Mouse (Mus musculus): ENCODE measurements around the gene Raet1e. TPM values are rescaled to one million over a fixed set of nuclear protein-coding genes. Genes with fewer than 3 reads are reported as not detected.
A peak's percentile ranks its signal among the peaks of the same experiment; 100 is the strongest.
"Not testable (repeated sequence)": the region's sequence is repeated elsewhere in the genome, so short reads cannot be mapped to it uniquely, and the experiment has no call there.

Gene Raet1e
- polyA plus RNA-seq, 1 experiment from 2014 or later: 9.0 TPM

DNA sequence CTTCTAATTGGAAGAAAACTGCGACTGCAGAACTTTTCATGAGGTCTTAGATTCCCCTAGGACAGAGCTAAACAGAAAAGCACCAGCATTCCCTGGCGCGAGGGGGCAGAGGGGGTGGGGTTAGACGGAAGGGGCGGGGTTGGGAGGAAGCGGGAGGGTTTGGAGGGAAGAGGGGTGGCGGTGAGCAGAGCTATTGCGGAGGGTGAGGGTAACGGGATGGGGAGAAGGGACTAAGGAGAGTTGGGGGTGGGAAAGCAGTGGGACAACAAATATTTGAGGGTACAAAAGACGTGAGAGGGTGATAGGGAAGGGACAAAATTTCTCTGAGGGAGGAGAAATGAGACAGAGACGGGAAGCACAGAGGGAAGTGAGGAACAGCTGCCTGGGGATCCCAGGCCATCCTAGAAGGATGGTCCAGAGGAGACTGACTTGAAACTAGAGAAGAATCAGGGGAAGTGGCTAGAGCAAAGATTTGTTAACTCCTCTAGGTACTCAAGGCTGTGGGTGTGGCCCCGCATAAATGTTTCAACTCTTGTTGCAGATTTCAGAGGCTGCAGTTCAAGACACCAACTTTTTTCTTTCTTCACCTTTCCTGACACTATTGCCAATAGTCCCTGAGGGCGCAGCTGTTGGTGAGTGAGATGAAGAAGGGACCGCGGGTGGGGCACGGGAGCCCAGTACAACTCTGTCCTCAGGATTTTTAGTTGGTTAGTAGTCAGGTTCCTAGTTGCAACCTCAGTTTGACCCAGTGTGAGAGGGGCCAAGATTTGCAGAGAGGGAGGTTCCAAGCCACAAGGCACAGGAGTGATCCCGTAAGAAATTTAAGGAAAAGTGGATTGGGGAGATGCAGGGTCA lies 15.2 kb downstream of the Raet1e start:
- H3K4me3 ChIP-seq (ENCODE audit: low read depth, low read length); H3K27me3 ChIP-seq (ENCODE audit: control insufficient read depth, insufficient read depth, low read length); H3K27ac ChIP-seq (ENCODE audit: low read depth, low read length); H3K36me3 ChIP-seq (ENCODE audit: control insufficient read depth, insufficient read depth, low read length); H3K9ac ChIP-seq (ENCODE audit: low read length); H3K4me2 ChIP-seq (ENCODE audit: low read depth, low read length, severe bottlenecking); H3K9me3 ChIP-seq (ENCODE audit: control insufficient read depth, low read length); H3K4me1 ChIP-seq (replicated peaks; ENCODE audit: control insufficient read depth, insufficient read depth, low read length): not testable (repeated sequence)
- DNase-seq (ENCODE audit: low spot score): peak; percentile 53
- ATAC-seq (replicated peaks; ENCODE audit: low FRiP score): peak; percentile 83
- 15% methylated on average over 11 of the region's 17 CpGs for WGBS

DNA sequence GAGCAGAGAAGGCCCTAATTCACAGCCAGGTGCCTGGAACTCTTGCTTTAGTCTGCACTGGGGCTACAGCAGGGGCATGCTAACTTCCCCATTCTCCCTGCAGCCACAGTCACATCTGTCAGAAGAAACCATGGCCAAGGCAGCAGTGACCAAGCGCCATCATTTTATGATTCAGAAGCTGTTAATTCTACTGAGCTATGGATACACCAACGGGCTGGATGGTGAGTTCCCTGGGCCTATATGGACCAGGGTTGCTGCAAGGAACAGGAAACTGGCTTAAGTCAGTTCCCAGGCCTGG lies 15.8 kb downstream of the Raet1e start:
- not testable (repeated sequence) for H3K4me3 ChIP-seq (ENCODE audit: low read depth, low read length); H3K4me2 ChIP-seq (ENCODE audit: low read depth, low read length, severe bottlenecking); H3K36me3 ChIP-seq (ENCODE audit: control insufficient read depth, insufficient read depth, low read length); H3K27me3 ChIP-seq (ENCODE audit: control insufficient read depth, insufficient read depth, low read length); H3K9me3 ChIP-seq (ENCODE audit: control insufficient read depth, low read length); H3K9ac ChIP-seq (ENCODE audit: low read length); DNase-seq (ENCODE audit: low spot score); H3K27ac ChIP-seq (ENCODE audit: low read depth, low read length); ATAC-seq (replicated peaks; ENCODE audit: low FRiP score); H3K4me1 ChIP-seq (replicated peaks; ENCODE audit: control insufficient read depth, insufficient read depth, low read length)
- 81% methylated on average over 1 of the region's 2 CpGs for WGBS

DNA sequence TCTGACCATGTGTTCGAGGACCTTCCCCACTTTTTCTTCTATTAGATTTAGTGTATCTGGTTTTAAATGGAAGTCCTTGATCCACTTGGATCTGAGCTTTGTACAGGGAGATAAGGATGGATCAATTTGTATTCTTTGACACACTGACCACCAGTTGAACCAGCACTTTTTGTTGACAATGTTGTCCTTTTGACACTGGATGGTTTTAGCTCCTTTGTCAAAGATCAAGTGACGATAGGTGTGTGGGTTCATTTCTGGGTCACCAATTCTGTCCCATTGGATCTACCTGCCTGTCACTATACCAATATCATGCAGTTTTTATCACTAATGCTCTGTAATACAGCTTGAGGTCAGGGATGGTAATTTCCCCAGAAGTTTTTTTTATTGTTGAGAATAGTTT lies 18.1 kb downstream of the Raet1e start:
- not testable (repeated sequence) for H3K36me3 ChIP-seq (ENCODE audit: control insufficient read depth, insufficient read depth, low read length); H3K27me3 ChIP-seq (ENCODE audit: control insufficient read depth, insufficient read depth, low read length); H3K27ac ChIP-seq (ENCODE audit: low read depth, low read length); ATAC-seq (replicated peaks; ENCODE audit: low FRiP score); H3K9me3 ChIP-seq (ENCODE audit: control insufficient read depth, low read length); H3K4me1 ChIP-seq (replicated peaks; ENCODE audit: control insufficient read depth, insufficient read depth, low read length); H3K9ac ChIP-seq (ENCODE audit: low read length); H3K4me3 ChIP-seq (ENCODE audit: low read depth, low read length); DNase-seq (ENCODE audit: low spot score); H3K4me2 ChIP-seq (ENCODE audit: low read depth, low read length, severe bottlenecking)
- 88% methylated on average over 2 of the region's 2 CpGs for WGBS

DNA sequence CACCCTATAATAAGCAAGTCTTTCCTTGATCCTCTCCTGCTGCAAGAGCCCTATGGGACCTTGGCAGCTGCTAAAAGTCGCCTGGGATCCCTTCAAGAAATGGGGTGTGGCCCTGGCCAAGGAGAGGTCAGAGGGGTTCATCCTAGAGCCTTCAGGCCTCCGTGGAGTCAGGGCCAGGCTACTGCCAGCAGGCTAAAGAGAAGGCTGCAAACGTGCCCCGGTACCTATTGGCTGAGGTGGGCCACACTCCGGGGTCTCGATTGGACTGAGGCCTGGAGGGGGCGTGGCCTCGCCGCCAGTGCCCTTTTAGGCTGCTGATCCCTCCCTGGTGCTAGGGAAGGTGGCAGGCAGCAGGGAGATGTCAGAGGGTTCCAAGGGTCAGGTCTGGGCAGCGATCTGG lies 32.7 kb downstream of the Raet1e start:
- peak; percentile 87 for ATAC-seq (replicated peaks; ENCODE audit: low FRiP score)
- not testable (repeated sequence) for H3K9ac ChIP-seq (ENCODE audit: low read length)

DNA sequence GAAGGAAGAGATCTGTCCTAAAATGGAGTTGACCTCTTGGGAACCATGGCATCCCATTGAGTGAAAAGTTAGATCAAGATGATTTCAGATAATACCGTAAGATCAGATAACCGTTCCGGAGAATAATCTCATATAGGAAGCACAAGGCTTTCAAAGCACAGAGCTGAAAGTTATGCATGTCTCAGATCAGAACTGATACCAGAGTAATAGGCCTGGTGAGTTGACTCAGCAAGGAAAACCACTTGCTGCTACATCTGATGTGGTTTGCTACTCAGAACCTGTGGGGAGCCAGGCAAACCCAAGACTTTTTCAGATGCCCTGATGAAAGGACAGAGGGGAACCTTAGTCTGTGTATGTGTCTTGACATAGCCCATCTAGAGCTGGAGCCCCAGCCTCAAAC lies 43.0 kb downstream of the Raet1e start:
- not testable (repeated sequence) for H3K9ac ChIP-seq (ENCODE audit: low read length); DNase-seq (ENCODE audit: low spot score); H3K27ac ChIP-seq (ENCODE audit: low read depth, low read length); ATAC-seq (replicated peaks; ENCODE audit: low FRiP score); H3K27me3 ChIP-seq (ENCODE audit: control insufficient read depth, insufficient read depth, low read length); H3K36me3 ChIP-seq (ENCODE audit: control insufficient read depth, insufficient read depth, low read length); H3K4me2 ChIP-seq (ENCODE audit: low read depth, low read length, severe bottlenecking); H3K9me3 ChIP-seq (ENCODE audit: control insufficient read depth, low read length); H3K4me3 ChIP-seq (ENCODE audit: low read depth, low read length); H3K4me1 ChIP-seq (replicated peaks; ENCODE audit: control insufficient read depth, insufficient read depth, low read length)
- no CpG with 5 or more reads among the region's 3 CpGs for WGBS

More for the DNA sequence above, 32.7 kb downstream of the Raet1e start:
- not testable (repeated sequence) for H3K27ac ChIP-seq (ENCODE audit: low read depth, low read length); H3K4me2 ChIP-seq (ENCODE audit: low read depth, low read length, severe bottlenecking); H3K36me3 ChIP-seq (ENCODE audit: control insufficient read depth, insufficient read depth, low read length); H3K9me3 ChIP-seq (ENCODE audit: control insufficient read depth, low read length); H3K27me3 ChIP-seq (ENCODE audit: control insufficient read depth, insufficient read depth, low read length); H3K4me1 ChIP-seq (replicated peaks; ENCODE audit: control insufficient read depth, insufficient read depth, low read length); H3K4me3 ChIP-seq (ENCODE audit: low read depth, low read length)
- 2% methylated on average over 6 of the region's 10 CpGs for WGBS
- peak; percentile 55 for DNase-seq (ENCODE audit: low spot score)

DNA sequence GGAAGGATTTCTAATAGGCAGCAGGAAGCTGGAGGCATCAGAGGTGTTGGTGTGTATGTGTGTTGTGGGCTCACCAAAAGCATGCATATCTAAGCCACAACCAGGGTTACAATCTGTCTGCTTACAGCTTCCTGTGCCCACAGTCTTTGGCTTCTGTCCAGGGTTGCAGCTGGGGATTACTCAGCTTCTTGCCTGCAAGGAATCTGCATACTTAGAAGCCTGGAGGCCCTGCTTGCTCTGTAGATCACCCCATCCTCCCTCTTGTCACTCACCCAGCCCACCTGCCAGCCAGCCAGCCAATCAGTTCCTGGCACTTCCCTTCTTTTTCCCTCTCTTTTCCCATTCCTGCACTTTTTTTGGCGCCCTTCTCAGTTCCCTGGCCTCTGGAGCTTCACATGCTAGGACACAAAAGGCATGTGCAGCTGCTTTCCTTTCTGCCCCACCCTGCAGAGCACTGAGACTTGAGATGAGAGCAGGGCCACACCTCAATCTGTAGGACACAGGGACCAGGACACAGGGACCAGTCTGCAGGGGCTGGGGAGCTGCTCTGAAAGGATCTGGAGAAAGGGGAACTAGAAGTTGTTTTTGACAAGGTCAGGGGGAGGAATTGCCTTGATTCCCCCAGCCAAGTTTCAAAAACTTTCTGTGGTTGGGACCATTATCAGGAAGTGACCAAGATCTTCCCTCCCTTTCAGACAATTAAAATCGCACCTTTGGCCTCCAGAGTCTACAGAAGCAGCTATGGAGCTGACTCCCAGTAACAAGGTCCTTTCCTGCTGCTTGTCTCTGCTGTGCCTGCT lies 44.6 kb downstream of the Raet1e start:
- H3K9ac ChIP-seq (ENCODE audit: low read length); H3K4me1 ChIP-seq (replicated peaks; ENCODE audit: control insufficient read depth, insufficient read depth, low read length); H3K27me3 ChIP-seq (ENCODE audit: control insufficient read depth, insufficient read depth, low read length); H3K27ac ChIP-seq (ENCODE audit: low read depth, low read length); ATAC-seq (replicated peaks; ENCODE audit: low FRiP score); DNase-seq (ENCODE audit: low spot score); H3K9me3 ChIP-seq (ENCODE audit: control insufficient read depth, low read length); H3K4me3 ChIP-seq (ENCODE audit: low read depth, low read length); H3K36me3 ChIP-seq (ENCODE audit: control insufficient read depth, insufficient read depth, low read length); H3K4me2 ChIP-seq (ENCODE audit: low read depth, low read length, severe bottlenecking): not testable (repeated sequence)
- no CpG with 5 or more reads among the region's 2 CpGs for WGBS

DNA sequence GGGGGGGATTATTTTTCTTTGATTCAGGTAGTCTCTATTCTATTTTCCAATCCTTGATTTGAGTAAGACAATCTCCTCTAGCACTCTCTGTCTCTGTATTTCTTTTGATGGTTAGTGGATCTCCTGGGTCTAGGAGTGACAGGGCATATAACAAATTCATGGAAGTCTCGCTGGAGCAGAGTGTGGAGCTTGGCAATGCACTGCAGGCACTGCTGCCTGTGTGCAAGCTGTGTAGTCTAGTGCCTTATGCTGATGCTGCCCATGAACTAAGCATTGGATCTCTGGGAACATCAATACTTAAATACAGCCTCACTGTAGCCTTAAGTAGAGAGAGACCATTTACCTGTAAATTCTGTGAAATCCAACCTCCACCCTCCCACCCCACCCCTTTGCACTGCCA lies 48.1 kb downstream of the Raet1e start:
- H3K4me2 ChIP-seq (ENCODE audit: low read depth, low read length, severe bottlenecking); H3K27ac ChIP-seq (ENCODE audit: low read depth, low read length); H3K36me3 ChIP-seq (ENCODE audit: control insufficient read depth, insufficient read depth, low read length); H3K9ac ChIP-seq (ENCODE audit: low read length); ATAC-seq (replicated peaks; ENCODE audit: low FRiP score); H3K27me3 ChIP-seq (ENCODE audit: control insufficient read depth, insufficient read depth, low read length); H3K4me1 ChIP-seq (replicated peaks; ENCODE audit: control insufficient read depth, insufficient read depth, low read length); H3K4me3 ChIP-seq (ENCODE audit: low read depth, low read length); H3K9me3 ChIP-seq (ENCODE audit: control insufficient read depth, low read length); DNase-seq (ENCODE audit: low spot score): not testable (repeated sequence)
- WGBS: 72% methylated on average over 1 of the region's 1 CpGs

DNA sequence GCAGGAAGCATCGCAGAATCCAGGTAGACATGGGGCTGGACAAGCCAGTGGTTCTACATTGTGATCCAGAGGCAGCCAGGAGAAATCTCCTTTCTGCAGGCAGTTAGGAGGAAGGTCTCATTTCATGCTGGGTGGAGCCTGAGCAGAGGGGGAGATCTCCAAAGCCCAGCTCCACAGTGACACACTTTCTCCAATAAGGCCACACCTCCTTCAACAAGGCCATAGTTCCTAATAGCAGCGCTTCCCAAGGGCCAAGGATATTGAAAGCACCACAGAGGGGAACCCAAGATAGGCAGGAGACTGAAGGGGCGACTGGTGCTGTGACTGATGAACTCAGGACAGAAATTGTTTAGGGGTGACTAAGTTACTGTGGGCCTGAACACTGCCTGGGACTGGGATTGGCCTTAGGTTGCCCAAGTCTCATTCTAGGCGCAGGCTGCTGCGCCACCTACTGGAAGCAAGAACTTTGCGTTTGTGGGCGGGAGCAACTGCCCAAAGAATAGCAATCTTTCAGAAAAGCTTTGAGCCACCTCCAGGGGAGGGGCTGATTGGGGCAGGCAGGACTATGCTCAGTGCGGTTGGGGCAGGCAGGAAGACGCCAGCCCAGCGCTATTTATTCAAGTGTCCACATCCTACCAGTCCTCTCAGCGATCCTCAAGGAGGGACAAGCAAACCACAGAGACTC lies 53.8 kb downstream of the Raet1e start:
- H3K27ac ChIP-seq (ENCODE audit: low read depth, low read length); H3K4me3 ChIP-seq (ENCODE audit: low read depth, low read length); H3K4me1 ChIP-seq (replicated peaks; ENCODE audit: control insufficient read depth, insufficient read depth, low read length); H3K9ac ChIP-seq (ENCODE audit: low read length); H3K4me2 ChIP-seq (ENCODE audit: low read depth, low read length, severe bottlenecking); H3K9me3 ChIP-seq (ENCODE audit: control insufficient read depth, low read length); H3K36me3 ChIP-seq (ENCODE audit: control insufficient read depth, insufficient read depth, low read length); H3K27me3 ChIP-seq (ENCODE audit: control insufficient read depth, insufficient read depth, low read length): not testable (repeated sequence)
- WGBS: 0% methylated on average over 8 of the region's 11 CpGs
- DNase-seq (ENCODE audit: low spot score) (peak; percentile 54), ATAC-seq (replicated peaks; ENCODE audit: low FRiP score) (peak; percentile 76)

All from forebrain, embryonic 11.5 days (tissue).